Mouse (Mus musculus) neural tube, embryonic 11.5 days (tissue): Measurements from ENCODE around the gene Mta3. TPM values are rescaled to one million over a fixed set of nuclear protein-coding genes. Genes with fewer than 3 reads are reported as not detected.

Experiments used
- ATAC-seq: fragments of 200-750 bp; cut with Nextera tagmentation; 2 replicates; pipeline ENCODE4 v1.8.0; 2017; ENCODE audit warnings: moderate number of reproducible peaks, mild to moderate bottlenecking, moderate TSS enrichment, moderate library complexity; ENCODE audit not compliant: insufficient read depth, low FRiP score, low TSS enrichment
- DNase-seq: peaks from one replicate; pipeline ENCODE4 v3.0.0-alpha.2; 2015; ENCODE audit warnings: low spot score
- H3K27ac ChIP-seq: fragments of 300-500 bp; sonication (generic); 2 replicates; pipeline ENCODE4 v1.5.1; 2014; ENCODE audit warnings: low read depth, mild to moderate bottlenecking, low read length
- H3K27me3 ChIP-seq: fragments of 300-500 bp; sonication (generic); 2 replicates; pipeline ENCODE4 v1.6.1; 2014; ENCODE audit warnings: mild to moderate bottlenecking, low read length, mixed read lengths; ENCODE audit not compliant: control insufficient read depth, insufficient read depth
- H3K36me3 ChIP-seq: fragments of 300-500 bp; sonication (generic); 2 replicates; pipeline ENCODE4 v1.6.1; 2014; ENCODE audit warnings: mild to moderate bottlenecking, low read length, moderate library complexity, mixed read lengths; ENCODE audit not compliant: control insufficient read depth, insufficient read depth
- H3K4me1 ChIP-seq: fragments of 300-500 bp; sonication (generic); 2 replicates; pipeline ENCODE4 v1.6.1; 2014; ENCODE audit warnings: low read length, mixed read lengths; ENCODE audit not compliant: control insufficient read depth, insufficient read depth
- H3K4me2 ChIP-seq: fragments of 300-500 bp; sonication (generic); 2 replicates; pipeline ENCODE4 v1.6.1; 2014; ENCODE audit warnings: low read depth, mild to moderate bottlenecking, moderate library complexity
- H3K4me3 ChIP-seq: fragments of 300-500 bp; sonication (generic); 2 replicates; pipeline ENCODE4 v1.5.1; 2014; ENCODE audit warnings: low read depth, low read length
- H3K9ac ChIP-seq: fragments of 300-500 bp; sonication (generic); 2 replicates; pipeline ENCODE4 v1.6.1; 2014; ENCODE audit warnings: mild to moderate bottlenecking, low read length
- H3K9me3 ChIP-seq: fragments of 300-500 bp; sonication (generic); 2 replicates; pipeline ENCODE4 v1.6.1; 2016; ENCODE audit warnings: low read length; ENCODE audit not compliant: control insufficient read depth
- WGBS: fragments of 180-500 bp; shearing (Covaris S2); extraction: QIAGEN DNeasy Blood & Tissue Kit; methylation state at CpG from one replicate; pipeline ENCODE4 v1.1.7; 2014; 5-methylcytosine and 5-hydroxymethylcytosine counted together
- polyA plus RNA-seq: library from polyadenylated mRNA; unstranded; fragments of >200 nt; fragmentation: Nextera tagmentation; extraction: Ambion mirVana; gene quantifications from 2 replicates; pipeline ENCODE4 v1.2.1, GENCODE M21; 2014

The Mta3 gene
- polyA plus RNA-seq, 1 experiment from 2014 or later: 37.3 TPM

GRCm38 (mm10) chr17:83777462-83778051 lies 71.6 kb downstream of the Mta3 start:
- Histone ChIP-seq H3K4me1 (no peaks in the 10 kb centered on the region), H3K4me2 (no peak overlapping the region), H3K27ac (no peak overlapping the region), H3K4me3 (no peak overlapping the region), H3K36me3 (no peaks in the 10 kb centered on the region), H3K9ac (no peak overlapping the region), H3K27me3 (no peaks in the 10 kb centered on the region), H3K9me3 (no peaks in the 10 kb centered on the region)
- ATAC-seq (no peak), DNase-seq (no peak)
- WGBS: 91% methylated on average over 9 of the region's 9 CpGs

- ATAC-seq (no peak), DNase-seq (no peak)
- H3K9me3 ChIP-seq: no peaks in the 10 kb centered on the region
- WGBS: 83% methylated on average over 5 of the region's 5 CpGs
- H3K36me3 ChIP-seq: no peaks in the 10 kb centered on the region
- no peaks in the 10 kb centered on the region for H3K27me3 ChIP-seq
- no peaks in the 10 kb centered on the region for H3K4me1 ChIP-seq
- no peak overlapping the region for H3K27ac ChIP-seq
- H3K9ac ChIP-seq: no peak overlapping the region
- no peak overlapping the region for H3K4me2 ChIP-seq
- H3K4me3 ChIP-seq: no peak overlapping the region
Observed at GRCm38 (mm10) chr17:83780228-83780627, 74.3 kb downstream of the Mta3 start.

- DNase-seq (no peak), ATAC-seq (no peak)
- Histone ChIP-seq H3K27ac (no peak overlapping the region), H3K4me1 (no peaks in the 10 kb centered on the region), H3K4me3 (no peak overlapping the region), H3K27me3 (no peaks in the 10 kb centered on the region), H3K9ac (no peak overlapping the region), H3K36me3 (no peaks in the 10 kb centered on the region), H3K4me2 (no peak overlapping the region), H3K9me3 (no peaks in the 10 kb centered on the region)
- WGBS: 75% methylated on average over 5 of the region's 5 CpGs
Observed at GRCm38 (mm10) chr17:83782740-83783139, 76.8 kb downstream of the Mta3 start.

GRCm38 (mm10) chr17:83786418-83786817 lies 80.5 kb downstream of the Mta3 start:
- H3K27me3 ChIP-seq: no peaks in the 10 kb centered on the region

GRCm38 (mm10) chr17:83790158-83790557 lies 84.2 kb downstream of the Mta3 start:
- Histone ChIP-seq H3K4me2 (no peak overlapping the region), H3K27me3 (no peaks in the 10 kb centered on the region), H3K4me3 (no peak overlapping the region), H3K4me1 (peaks cover 2% of the 10 kb centered on the region; the same call in 1 of the 2 replicates), H3K9ac (no peak overlapping the region), H3K27ac (no peak overlapping the region), H3K9me3 (no peaks in the 10 kb centered on the region), H3K36me3 (no peaks in the 10 kb centered on the region)
- no peak for DNase-seq
- ATAC-seq: no peak
- 82% methylated on average over 5 of the region's 5 CpGs for WGBS

More at GRCm38 (mm10) chr17:83786418-83786817, 80.5 kb downstream of the Mta3 start:
- H3K4me2 ChIP-seq: no peak overlapping the region
- no peak overlapping the region for H3K9ac ChIP-seq
- H3K9me3 ChIP-seq: no peaks in the 10 kb centered on the region
- ATAC-seq (no peak), DNase-seq (no peak)
- H3K4me3 ChIP-seq: no peak overlapping the region
- no peak overlapping the region for H3K27ac ChIP-seq
- no peaks in the 10 kb centered on the region for H3K4me1 ChIP-seq
- WGBS: 93% methylated on average over 6 of the region's 6 CpGs
- no peaks in the 10 kb centered on the region for H3K36me3 ChIP-seq

- DNase-seq (no peak), ATAC-seq (no peak)
- H3K36me3 ChIP-seq: no peaks in the 10 kb centered on the region
- H3K4me1 ChIP-seq: peaks cover 2% of the 10 kb centered on the region; the same call in 1 of the 2 replicates
- H3K9me3 ChIP-seq: no peaks in the 10 kb centered on the region
- WGBS: 70% methylated on average over 23 of the region's 23 CpGs
- no peak overlapping the region for H3K9ac ChIP-seq
- no peak overlapping the region for H3K4me2 ChIP-seq
- no peak overlapping the region for H3K4me3 ChIP-seq
- H3K27ac ChIP-seq: no peak overlapping the region
- H3K27me3 ChIP-seq: no peaks in the 10 kb centered on the region
Observed at GRCm38 (mm10) chr17:83792388-83792787, 86.4 kb downstream of the Mta3 start.

GRCm38 (mm10) chr17:83795121-83795520 lies 89.2 kb downstream of the Mta3 start:
- DNase-seq (no peak), ATAC-seq (no peak)
- H3K27me3 ChIP-seq: no peaks in the 10 kb centered on the region
- H3K4me3 ChIP-seq: no peak overlapping the region
- H3K27ac ChIP-seq: no peak overlapping the region
- no peak overlapping the region for H3K4me2 ChIP-seq
- no peaks in the 10 kb centered on the region for H3K9me3 ChIP-seq
- no peaks in the 10 kb centered on the region for H3K36me3 ChIP-seq
- H3K9ac ChIP-seq: no peak overlapping the region
- peaks cover 2% of the 10 kb centered on the region; the same call in 1 of the 2 replicates for H3K4me1 ChIP-seq
- 96% methylated on average over 17 of the region's 17 CpGs for WGBS

GRCm38 (mm10) chr17:83799506-83800050 lies 93.6 kb downstream of the Mta3 start:
- no peaks in the 10 kb centered on the region for H3K27me3 ChIP-seq
- DNase-seq: no peak

GRCm38 (mm10) chr17:83803987-83804386 lies 98.0 kb downstream of the Mta3 start:
- ATAC-seq (no peak), DNase-seq (peak; percentile 25)

More at GRCm38 (mm10) chr17:83799506-83800050, 93.6 kb downstream of the Mta3 start:
- Histone ChIP-seq H3K27ac (no peak overlapping the region), H3K9ac (no peak overlapping the region), H3K4me1 (no peaks in the 10 kb centered on the region), H3K36me3 (no peaks in the 10 kb centered on the region), H3K4me3 (no peak overlapping the region), H3K4me2 (no peak overlapping the region), H3K9me3 (no peaks in the 10 kb centered on the region)
- 94% methylated on average over 11 of the region's 11 CpGs for WGBS
- no peak for ATAC-seq

More at GRCm38 (mm10) chr17:83803987-83804386, 98.0 kb downstream of the Mta3 start:
- no peak overlapping the region for H3K27ac ChIP-seq
- H3K9me3 ChIP-seq: no peaks in the 10 kb centered on the region
- H3K9ac ChIP-seq: no peak overlapping the region
- H3K4me2 ChIP-seq: no peak overlapping the region
- H3K4me3 ChIP-seq: no peak overlapping the region
- no peaks in the 10 kb centered on the region for H3K27me3 ChIP-seq
- H3K4me1 ChIP-seq: no peaks in the 10 kb centered on the region
- H3K36me3 ChIP-seq: no peaks in the 10 kb centered on the region
- 75% methylated on average over 9 of the region's 9 CpGs for WGBS
